Mouse (Mus musculus): ENCODE results near the gene Mtor.
A peak's percentile ranks its signal among the peaks of the same experiment; 100 is the strongest.

Mtor gene

GRCm38 (mm10) chr4:148484511-148484910 lies 36.1 kb downstream of the Mtor start:
- DNase-seq (ENCODE audit: low spot score in 2 of 2), result no peak

- DNase-seq (ENCODE audit: low spot score in 2 of 2), result no peak
Measured at GRCm38 (mm10) chr4:148487841-148488240, 39.4 kb downstream of the Mtor start.

GRCm38 (mm10) chr4:148490502-148490901 lies 42.1 kb downstream of the Mtor start:
- no peak for DNase-seq (ENCODE audit: low spot score in 2 of 2)

- no peak for DNase-seq (ENCODE audit: low spot score in 2 of 2)
Measured at GRCm38 (mm10) chr4:148491448-148491847, 43.0 kb downstream of the Mtor start.

- no peak for DNase-seq (ENCODE audit: low spot score in 2 of 2)
Measured at GRCm38 (mm10) chr4:148495160-148495559, 46.7 kb downstream of the Mtor start.

GRCm38 (mm10) chr4:148495874-148496689 lies 47.7 kb downstream of the Mtor start:
- peak; percentile 62 to 66 for DNase-seq (ENCODE audit: low spot score in 2 of 2)

GRCm38 (mm10) chr4:148500410-148500867 lies 52.0 kb downstream of the Mtor start, which contains the start of gene Angptl7:
Gene Angptl7 (minus strand): TSS chr4:148500460.
- no peak for DNase-seq (ENCODE audit: low spot score in 2 of 2)

- peak in 1 of 2 experiments; percentile 33 for DNase-seq (ENCODE audit: low spot score in 2 of 2)
Measured at GRCm38 (mm10) chr4:148504497-148504959, 56.1 kb downstream of the Mtor start.

- DNase-seq (ENCODE audit: low spot score in 2 of 2), result no peak
Measured at GRCm38 (mm10) chr4:148507585-148507984, 59.2 kb downstream of the Mtor start.

- peak; percentile 50 to 59 for DNase-seq (ENCODE audit: low spot score in 2 of 2)
Measured at GRCm38 (mm10) chr4:148508084-148508849, 59.9 kb downstream of the Mtor start.

GRCm38 (mm10) chr4:148509450-148510084 lies 61.2 kb downstream of the Mtor start:
- DNase-seq (ENCODE audit: low spot score in 2 of 2), result no peak

- DNase-seq (ENCODE audit: low spot score in 2 of 2), result no peak
Measured at GRCm38 (mm10) chr4:148510691-148511090, 62.3 kb downstream of the Mtor start.

- DNase-seq (ENCODE audit: low spot score in 2 of 2), result no peak
Measured at GRCm38 (mm10) chr4:148511334-148511733, 62.9 kb downstream of the Mtor start.

- peak; percentile 53 to 58 for DNase-seq (ENCODE audit: low spot score in 2 of 2)
Measured at GRCm38 (mm10) chr4:148513021-148513559, 64.7 kb downstream of the Mtor start.

- no peak for DNase-seq (ENCODE audit: low spot score in 2 of 2)
Measured at GRCm38 (mm10) chr4:148515313-148515712, 66.9 kb downstream of the Mtor start.

- no peak for DNase-seq (ENCODE audit: low spot score in 2 of 2)
Measured at GRCm38 (mm10) chr4:148517809-148518208, 69.4 kb downstream of the Mtor start.

GRCm38 (mm10) chr4:148518235-148518795 lies 69.9 kb downstream of the Mtor start:
- no peak for DNase-seq (ENCODE audit: low spot score in 2 of 2)

GRCm38 (mm10) chr4:148523538-148523937 lies 75.1 kb downstream of the Mtor start:
- no peak for DNase-seq (ENCODE audit: low spot score in 2 of 2)

GRCm38 (mm10) chr4:148527158-148527910 lies 78.9 kb downstream of the Mtor start:
- DNase-seq (ENCODE audit: low spot score in 2 of 2), result no peak

GRCm38 (mm10) chr4:148530351-148530750 lies 81.9 kb downstream of the Mtor start:
- no peak for DNase-seq (ENCODE audit: low spot score in 2 of 2)

- no peak for DNase-seq (ENCODE audit: low spot score in 2 of 2)
Measured at GRCm38 (mm10) chr4:148530778-148531177, 82.4 kb downstream of the Mtor start.

All from right cerebral cortex, adult 2 months (tissue).